Mouse (Mus musculus) limb, embryonic 11.5 days (tissue): ENCODE data around the gene Ints2. TPM values are rescaled to one million over a fixed set of nuclear protein-coding genes. Genes with fewer than 3 reads are reported as not detected.
"Not testable (repeated sequence)": the region's sequence is repeated elsewhere in the genome, so short reads cannot be mapped to it uniquely, and the experiment has no call there.

ENCODE experiments used
- ATAC-seq: fragments of 200-750 bp; cut with Nextera tagmentation; 2 replicates; pipeline ENCODE4 v1.8.0; 2017; ENCODE audit warnings: low read depth; ENCODE audit not compliant: insufficient number of reproducible peaks, low FRiP score, low TSS enrichment
- DNase-seq: peaks from one replicate; pipeline ENCODE4 v3.0.0-alpha.2; 2015; ENCODE audit warnings: low spot score
- H3K27ac ChIP-seq: fragments of 300-500 bp; sonication (generic); replicated peaks from 2 replicates; pipeline ENCODE4 v1.5.1; 2014; ENCODE audit warnings: low read depth, mild to moderate bottlenecking, low read length
- H3K27me3 ChIP-seq: fragments of 300-500 bp; sonication (generic); 2 replicates; pipeline ENCODE4 v1.6.1; 2014; ENCODE audit warnings: mild to moderate bottlenecking, low read length, mixed read lengths; ENCODE audit not compliant: control insufficient read depth, insufficient read depth
- H3K36me3 ChIP-seq: fragments of 300-500 bp; sonication (generic); 2 replicates; pipeline ENCODE4 v1.6.1; 2014; ENCODE audit warnings: mild to moderate bottlenecking, low read length, moderate library complexity, mixed read lengths; ENCODE audit not compliant: control insufficient read depth, insufficient read depth
- H3K4me1 ChIP-seq: fragments of 300-500 bp; sonication (generic); 2 replicates; pipeline ENCODE4 v1.6.1; 2014; ENCODE audit warnings: low read length, mixed read lengths; ENCODE audit not compliant: control insufficient read depth, insufficient read depth
- H3K4me2 ChIP-seq: fragments of 300-500 bp; sonication (generic); 2 replicates; pipeline ENCODE4 v1.6.1; 2014; ENCODE audit warnings: low read depth, mild to moderate bottlenecking, moderate library complexity; ENCODE audit not compliant: severe bottlenecking
- H3K4me3 ChIP-seq: fragments of 300-500 bp; sonication (generic); 2 replicates; pipeline ENCODE4 v1.5.1; 2014; ENCODE audit warnings: low read depth, low read length
- H3K9ac ChIP-seq: fragments of 300-500 bp; sonication (generic); 2 replicates; pipeline ENCODE4 v1.6.1; 2014; ENCODE audit warnings: mild to moderate bottlenecking, low read length
- H3K9me3 ChIP-seq: fragments of 300-500 bp; sonication (generic); 2 replicates; pipeline ENCODE4 v1.6.1; 2016; ENCODE audit warnings: low read length; ENCODE audit not compliant: control insufficient read depth
- WGBS: fragments of 180-500 bp; shearing (Covaris S2); extraction: QIAGEN DNeasy Blood & Tissue Kit; methylation state at CpG from one replicate; pipeline ENCODE4 v1.1.7; 2014; 5-methylcytosine and 5-hydroxymethylcytosine counted together
- polyA plus RNA-seq: library from polyadenylated mRNA; unstranded; fragments of >200 nt; fragmentation: Nextera tagmentation; extraction: Ambion mirVana; gene quantifications from 2 replicates; pipeline ENCODE4 v1.2.1, GENCODE M21; 2014

Ints2 gene
- polyA plus RNA-seq, result 52.7 and 53.8 TPM in 2 replicates

GRCm38 (mm10) chr11:86257460-86258076 is at the start of gene Ints2:
TSS of gene Ints2 (minus strand) at chr11:86257575.
- Histone ChIP-seq H3K27ac (0 out of 2 replicates have a peak within 1 kb of the TSS, but pooled peaks have one; percentile 36), H3K4me1 (no peaks in the 10 kb centered on the region; the same call in 1 of the 2 replicates), H3K4me2 (peak within 1 kb of the TSS; percentile 71), H3K9ac (peak within 1 kb of the TSS; percentile 80), H3K36me3 (peaks cover 6% of the 10 kb centered on the region; the same call in 1 of the 2 replicates), H3K27me3 (no peaks in the 10 kb centered on the region), H3K9me3 (no peaks in the 10 kb centered on the region), H3K4me3 (peak within 1 kb of the TSS; percentile 79)
- 10% methylated on average over 32 of the region's 32 CpGs for WGBS
- DNase-seq (peak; percentile 94), ATAC-seq (no peak)

GRCm38 (mm10) chr11:86292201-86292600 is 34.8 kb upstream of the Ints2 start:
- not testable (repeated sequence) for H3K36me3 ChIP-seq, ATAC-seq, H3K4me2 ChIP-seq, H3K27me3 ChIP-seq, H3K4me1 ChIP-seq, H3K4me3 ChIP-seq, H3K9ac ChIP-seq, DNase-seq, H3K27ac ChIP-seq, H3K9me3 ChIP-seq
- WGBS, result 93% methylated on average over 10 of the region's 10 CpGs

- H3K27me3 ChIP-seq, result no peaks in the 10 kb centered on the region
- peaks cover 2% of the 10 kb centered on the region; the same call in 1 of the 2 replicates for H3K36me3 ChIP-seq
- 95% methylated on average over 6 of the region's 6 CpGs for WGBS
- H3K4me3 ChIP-seq, result no peak overlapping the region
- DNase-seq (no peak), ATAC-seq (no peak)
- no peaks in the 10 kb centered on the region for H3K4me1 ChIP-seq
- no peak overlapping the region for H3K4me2 ChIP-seq
- no peaks in the 10 kb centered on the region for H3K9me3 ChIP-seq
- no peak overlapping the region for H3K9ac ChIP-seq
- H3K27ac ChIP-seq, result no peak overlapping the region
These were observed 34.3 kb upstream of the Ints2 start for GRCm38 (mm10) chr11:86291714-86292113.

- no peak overlapping the region for H3K4me2 ChIP-seq
- no peaks in the 10 kb centered on the region for H3K27me3 ChIP-seq
- DNase-seq (no peak), ATAC-seq (no peak)
- H3K4me1 ChIP-seq, result no peaks in the 10 kb centered on the region
- no peak overlapping the region for H3K9ac ChIP-seq
- peaks cover 17% of the 10 kb centered on the region; the same call in 1 of the 2 replicates for H3K36me3 ChIP-seq
- H3K9me3 ChIP-seq, result no peaks in the 10 kb centered on the region
- WGBS, result 96% methylated on average over 8 of the region's 8 CpGs
- H3K27ac ChIP-seq, result no peak overlapping the region
- H3K4me3 ChIP-seq, result no peak overlapping the region
These were observed 28.4 kb upstream of the Ints2 start for GRCm38 (mm10) chr11:86285729-86286128.

GRCm38 (mm10) chr11:86278442-86279102 is 21.2 kb upstream of the Ints2 start:
- Histone ChIP-seq H3K27me3 (no peaks in the 10 kb centered on the region), H3K4me2 (no peak overlapping the region), H3K9me3 (no peaks in the 10 kb centered on the region), H3K36me3 (peaks cover 6% of the 10 kb centered on the region; the same call in 1 of the 2 replicates), H3K4me1 (no peaks in the 10 kb centered on the region), H3K9ac (no peak overlapping the region), H3K27ac (no peak overlapping the region), H3K4me3 (no peak overlapping the region)
- DNase-seq (no peak), ATAC-seq (no peak)
- WGBS, result 93% methylated on average over 6 of the region's 6 CpGs

- WGBS, result under 1% methylated on average over 22 of the region's 22 CpGs
- Histone ChIP-seq H3K4me3 (peak overlapping the region; percentile 79), H3K27me3 (no peaks in the 10 kb centered on the region), H3K36me3 (peaks cover 10% of the 10 kb centered on the region), H3K9me3 (no peaks in the 10 kb centered on the region), H3K4me1 (no peaks in the 10 kb centered on the region; the same call in 1 of the 2 replicates), H3K4me2 (peak overlapping the region; percentile 71), H3K9ac (peak overlapping the region; percentile 80), H3K27ac (0 out of 2 replicates have a peak overlapping the region, but pooled peaks have one; percentile 36)
- no peak for ATAC-seq
- no peak for DNase-seq
These were observed 321 bp downstream of the Ints2 start for GRCm38 (mm10) chr11:86257054-86257453.

GRCm38 (mm10) chr11:86253342-86253741 is 4.0 kb downstream of the Ints2 start:
- H3K4me3 ChIP-seq, result no peak overlapping the region
- H3K27ac ChIP-seq, result no peak overlapping the region
- DNase-seq (no peak), ATAC-seq (no peak)
- no peaks in the 10 kb centered on the region for H3K9me3 ChIP-seq
- peaks cover 17% of the 10 kb centered on the region for H3K36me3 ChIP-seq
- H3K4me1 ChIP-seq, result no peaks in the 10 kb centered on the region; the same call in 1 of the 2 replicates
- no peaks in the 10 kb centered on the region for H3K27me3 ChIP-seq
- H3K4me2 ChIP-seq, result no peak overlapping the region
- WGBS, result 94% methylated on average over 1 of the region's 1 CpGs
- H3K9ac ChIP-seq, result no peak overlapping the region

GRCm38 (mm10) chr11:86232446-86232845 is 24.9 kb downstream of the Ints2 start:
- ATAC-seq (no peak), DNase-seq (no peak)
- no peaks in the 10 kb centered on the region for H3K27me3 ChIP-seq
- peaks cover 15% of the 10 kb centered on the region for H3K36me3 ChIP-seq
- H3K4me3 ChIP-seq, result no peak overlapping the region
- H3K4me1 ChIP-seq, result no peaks in the 10 kb centered on the region
- no peak overlapping the region for H3K9ac ChIP-seq
- no peak overlapping the region for H3K27ac ChIP-seq
- WGBS, result 75% methylated on average over 4 of the region's 4 CpGs
- no peaks in the 10 kb centered on the region for H3K9me3 ChIP-seq
- no peak overlapping the region for H3K4me2 ChIP-seq
